Mouse (Mus musculus): Measurements from ENCODE around the gene Zkscan14. TPM values are rescaled to one million over a fixed set of nuclear protein-coding genes. Genes with fewer than 3 reads are reported as not detected.

Gene Zkscan14
- polyA plus RNA-seq, 1 experiment from 2014 or later: 7.3 TPM

DNA sequence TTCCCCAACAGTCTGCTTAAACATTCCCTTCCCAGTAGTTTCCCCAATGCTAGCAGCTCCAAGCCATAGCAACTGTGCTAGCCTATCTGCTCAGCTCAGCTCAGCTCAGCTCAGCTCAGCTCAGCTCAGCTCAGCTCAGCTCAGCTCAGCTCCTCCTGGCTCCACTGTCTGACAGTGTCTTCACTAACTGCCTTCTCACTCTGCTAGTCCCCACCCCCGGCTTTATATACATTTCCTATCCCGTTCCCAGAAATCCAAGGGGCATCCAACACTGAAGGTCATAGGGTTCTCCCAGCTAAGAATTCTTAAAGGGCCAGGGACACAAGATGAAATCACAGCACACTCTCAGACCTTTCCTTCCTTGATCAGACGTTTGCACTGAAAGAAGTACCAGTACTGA is 37.0 kb downstream of the Zkscan14 start:
- Histone ChIP-seq H3K9me3 (ENCODE audit: control insufficient read depth, low read length) (no peaks in the 10 kb centered on the region), H3K4me2 (no peak overlapping the region), H3K36me3 (ENCODE audit: control insufficient read depth, insufficient read depth, low read length) (peaks cover 24% of the 10 kb centered on the region), H3K9ac (ENCODE audit: low read depth, low read length) (no peak overlapping the region), H3K4me3 (ENCODE audit: low read depth, low read length) (no peak overlapping the region), H3K27me3 (replicated peaks; ENCODE audit: control insufficient read depth, insufficient read depth, low read length) (no peaks in the 10 kb centered on the region), H3K27ac (ENCODE audit: low read depth, low read length) (no peak overlapping the region), H3K4me1 (replicated peaks; ENCODE audit: control insufficient read depth, insufficient read depth, low read length) (peaks cover 13% of the 10 kb centered on the region)
- DNase-seq (ENCODE audit: low spot score) (no peak), ATAC-seq (replicated peaks; ENCODE audit: low FRiP score) (no peak)
- 84% methylated on average over 3 of the region's 3 CpGs for WGBS

GRCm38 (mm10) chr5:145161361-145161760 is 40.3 kb downstream of the Zkscan14 start:
- H3K4me1 ChIP-seq (replicated peaks; ENCODE audit: control insufficient read depth, insufficient read depth, low read length): peaks cover 5% of the 10 kb centered on the region
- H3K4me2 ChIP-seq: no peak overlapping the region
- no peaks in the 10 kb centered on the region for H3K27me3 ChIP-seq (replicated peaks; ENCODE audit: control insufficient read depth, insufficient read depth, low read length)
- H3K4me3 ChIP-seq (ENCODE audit: low read depth, low read length): no peak overlapping the region
- no peaks in the 10 kb centered on the region for H3K9me3 ChIP-seq (ENCODE audit: control insufficient read depth, low read length)
- peaks cover 38% of the 10 kb centered on the region for H3K36me3 ChIP-seq (ENCODE audit: control insufficient read depth, insufficient read depth, low read length)
- DNase-seq (ENCODE audit: low spot score) (no peak), ATAC-seq (replicated peaks; ENCODE audit: low FRiP score) (no peak)
- no peak overlapping the region for H3K27ac ChIP-seq (ENCODE audit: low read depth, low read length)
- no peak overlapping the region for H3K9ac ChIP-seq (ENCODE audit: low read depth, low read length)
- 92% methylated on average over 14 of the region's 14 CpGs for WGBS

DNA sequence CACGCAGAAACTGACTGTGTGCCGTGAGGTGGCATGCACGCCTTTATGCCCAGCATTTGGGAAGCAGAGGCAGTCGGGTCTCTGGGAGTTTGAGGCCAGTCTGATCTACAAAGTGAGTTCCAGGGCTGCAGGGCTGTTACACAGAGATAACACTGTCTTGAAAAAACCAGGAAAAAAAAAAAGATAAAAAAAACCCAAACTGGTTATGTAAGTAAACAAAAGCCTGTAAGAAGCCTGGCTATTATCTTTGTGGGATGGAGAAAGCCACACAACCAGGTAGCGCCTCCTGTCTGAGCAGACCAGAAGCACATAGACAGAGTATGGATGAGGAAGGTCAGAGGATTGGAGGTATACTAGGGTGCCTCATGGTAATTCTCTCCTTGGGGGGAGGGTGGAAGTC is 49.0 kb downstream of the Zkscan14 start:
- peaks cover 8% of the 10 kb centered on the region; the same call in 1 of the 2 replicates for H3K4me1 ChIP-seq (replicated peaks; ENCODE audit: control insufficient read depth, insufficient read depth, low read length)
- DNase-seq (ENCODE audit: low spot score): no peak
- ATAC-seq (replicated peaks; ENCODE audit: low FRiP score): peak; percentile 73
- no peaks in the 10 kb centered on the region for H3K9me3 ChIP-seq (ENCODE audit: control insufficient read depth, low read length)
- no peaks in the 10 kb centered on the region for H3K27me3 ChIP-seq (replicated peaks; ENCODE audit: control insufficient read depth, insufficient read depth, low read length)
- no peak overlapping the region for H3K4me2 ChIP-seq
- no peak overlapping the region for H3K4me3 ChIP-seq (ENCODE audit: low read depth, low read length)
- peak overlapping the region; percentile 63 for H3K27ac ChIP-seq (ENCODE audit: low read depth, low read length)
- 66% methylated on average over 5 of the region's 5 CpGs for WGBS
- peaks cover 46% of the 10 kb centered on the region for H3K36me3 ChIP-seq (ENCODE audit: control insufficient read depth, insufficient read depth, low read length)
- H3K9ac ChIP-seq (ENCODE audit: low read depth, low read length): no peak overlapping the region

DNA sequence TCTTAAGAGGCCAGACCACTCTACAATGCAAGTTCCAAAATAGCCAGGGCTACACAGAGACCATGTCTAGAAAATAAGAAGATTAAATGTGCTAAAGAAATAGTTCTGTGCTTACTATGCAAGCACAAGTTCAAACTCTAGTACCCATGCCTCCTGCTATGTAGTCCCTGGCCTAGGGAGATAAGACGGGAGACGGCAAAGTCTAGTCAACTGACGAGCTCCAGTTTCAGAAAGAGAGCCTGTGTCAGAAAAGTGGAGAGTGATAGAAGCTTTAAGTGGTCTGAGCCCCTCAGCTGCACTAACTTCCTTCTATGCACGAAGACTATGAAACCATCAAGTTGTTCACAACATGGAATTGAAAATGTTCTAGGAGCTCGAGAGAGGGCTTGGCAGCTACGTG is 52.4 kb downstream of the Zkscan14 start:
- DNase-seq (ENCODE audit: low spot score) (no peak), ATAC-seq (replicated peaks; ENCODE audit: low FRiP score) (peak; percentile 74)
- H3K36me3 ChIP-seq (ENCODE audit: control insufficient read depth, insufficient read depth, low read length): peaks cover 52% of the 10 kb centered on the region
- no peak overlapping the region for H3K9ac ChIP-seq (ENCODE audit: low read depth, low read length)
- H3K4me2 ChIP-seq: no peak overlapping the region
- 65% methylated on average over 6 of the region's 6 CpGs for WGBS
- H3K4me1 ChIP-seq (replicated peaks; ENCODE audit: control insufficient read depth, insufficient read depth, low read length): peaks cover 8% of the 10 kb centered on the region; the same call in 1 of the 2 replicates
- no peak overlapping the region for H3K4me3 ChIP-seq (ENCODE audit: low read depth, low read length)
- no peaks in the 10 kb centered on the region for H3K27me3 ChIP-seq (replicated peaks; ENCODE audit: control insufficient read depth, insufficient read depth, low read length)
- no peaks in the 10 kb centered on the region for H3K9me3 ChIP-seq (ENCODE audit: control insufficient read depth, low read length)
- H3K27ac ChIP-seq (ENCODE audit: low read depth, low read length): peak overlapping the region; percentile 66

DNA sequence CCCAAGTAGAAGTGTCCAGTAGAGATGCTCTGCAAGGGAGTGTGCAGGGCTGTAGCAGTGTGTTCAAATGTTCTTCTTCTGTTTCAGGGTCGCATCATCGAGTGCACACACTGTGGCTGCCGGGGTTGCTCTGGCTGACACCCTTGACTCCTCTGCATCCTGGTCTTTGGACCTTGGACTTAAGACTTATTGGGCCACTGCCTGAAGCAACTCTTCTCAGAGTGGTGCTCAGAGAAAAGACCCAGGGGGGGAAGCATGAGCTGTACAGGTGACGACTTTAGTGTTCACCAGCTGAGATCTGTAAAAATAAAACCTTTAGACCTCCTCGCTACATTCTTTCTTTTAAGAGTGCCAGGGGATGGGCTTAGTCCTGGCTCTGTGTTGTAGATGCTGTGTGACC is 53.9 kb downstream of the Zkscan14 start:
- no peak overlapping the region for H3K4me2 ChIP-seq
- no peak overlapping the region for H3K9ac ChIP-seq (ENCODE audit: low read depth, low read length)
- ATAC-seq (replicated peaks; ENCODE audit: low FRiP score) (no peak), DNase-seq (ENCODE audit: low spot score) (no peak)
- H3K27ac ChIP-seq (ENCODE audit: low read depth, low read length): no peak overlapping the region
- H3K4me1 ChIP-seq (replicated peaks; ENCODE audit: control insufficient read depth, insufficient read depth, low read length): peaks cover 8% of the 10 kb centered on the region; the same call in 1 of the 2 replicates
- H3K4me3 ChIP-seq (ENCODE audit: low read depth, low read length): no peak overlapping the region
- H3K36me3 ChIP-seq (ENCODE audit: control insufficient read depth, insufficient read depth, low read length): peaks cover 56% of the 10 kb centered on the region
- 86% methylated on average over 5 of the region's 5 CpGs for WGBS
- no peaks in the 10 kb centered on the region for H3K27me3 ChIP-seq (replicated peaks; ENCODE audit: control insufficient read depth, insufficient read depth, low read length)
- H3K9me3 ChIP-seq (ENCODE audit: control insufficient read depth, low read length): no peaks in the 10 kb centered on the region

Other genes with a start within 250 kb of the Zkscan14 start
- 8.6 and 9.2 TPM in 2 replicates for gene Smurf1, start 236.0 kb downstream of the Zkscan14 start, polyA plus RNA-seq (2014; fragmentation: Nextera tagmentation; extraction: Ambion mirVana)
- gene Gm4871, start 169.1 kb downstream of the Zkscan14 start, polyA plus RNA-seq (2014; fragmentation: Nextera tagmentation; extraction: Ambion mirVana): not detected in 2 replicates
- gene 1700018F24Rik, start 158.9 kb downstream of the Zkscan14 start, polyA plus RNA-seq (2014; fragmentation: Nextera tagmentation; extraction: Ambion mirVana): not detected in 2 replicates
- gene Arpc1a, start 118.0 kb downstream of the Zkscan14 start, polyA plus RNA-seq (2014; fragmentation: Nextera tagmentation; extraction: Ambion mirVana): 114 TPM in 2 replicates
- 0.06 and 0.27 TPM in 2 replicates for gene Kpna7, start 117.8 kb downstream of the Zkscan14 start, polyA plus RNA-seq (2014; fragmentation: Nextera tagmentation; extraction: Ambion mirVana)
- 190 and 209 TPM in 2 replicates for gene Arpc1b, start 87.7 kb downstream of the Zkscan14 start, polyA plus RNA-seq (2014; fragmentation: Nextera tagmentation; extraction: Ambion mirVana)
- 104 and 122 TPM in 2 replicates for gene Pdap1, start 61.6 kb downstream of the Zkscan14 start, polyA plus RNA-seq (2014; fragmentation: Nextera tagmentation; extraction: Ambion mirVana)
- 233 and 243 TPM in 2 replicates for gene Bud31, start 61.5 kb downstream of the Zkscan14 start, polyA plus RNA-seq (2014; fragmentation: Nextera tagmentation; extraction: Ambion mirVana)
- 15.7 and 17.6 TPM in 2 replicates for gene Ptcd1, start 34.8 kb downstream of the Zkscan14 start, polyA plus RNA-seq (2014; fragmentation: Nextera tagmentation; extraction: Ambion mirVana)
- 38.6 and 44.1 TPM in 2 replicates for gene Cpsf4, start 34.7 kb downstream of the Zkscan14 start, polyA plus RNA-seq (2014; fragmentation: Nextera tagmentation; extraction: Ambion mirVana)
- 528 and 573 TPM in 2 replicates for gene Atp5j2, start 9.8 kb downstream of the Zkscan14 start, polyA plus RNA-seq (2014; fragmentation: Nextera tagmentation; extraction: Ambion mirVana)
- gene Zkscan5, start 2.7 kb upstream of the Zkscan14 start, polyA plus RNA-seq (2014; fragmentation: Nextera tagmentation; extraction: Ambion mirVana): 10.3 TPM in 2 replicates
- 33.2 and 36.4 TPM in 2 replicates for gene Zfp655, start 29.8 kb upstream of the Zkscan14 start, polyA plus RNA-seq (2014; fragmentation: Nextera tagmentation; extraction: Ambion mirVana)
- 0.48 TPM in 2 replicates for gene Zscan25, start 78.6 kb upstream of the Zkscan14 start, polyA plus RNA-seq (2014; fragmentation: Nextera tagmentation; extraction: Ambion mirVana)
- gene Cyp3a57, start 143.4 kb upstream of the Zkscan14 start, polyA plus RNA-seq (2014; fragmentation: Nextera tagmentation; extraction: Ambion mirVana): not detected in 2 replicates

Measured in liver, embryonic 11.5 days (tissue).